9 mouse cellular contexts compared by ENCODE assay signal in the genomic region with DNA sequence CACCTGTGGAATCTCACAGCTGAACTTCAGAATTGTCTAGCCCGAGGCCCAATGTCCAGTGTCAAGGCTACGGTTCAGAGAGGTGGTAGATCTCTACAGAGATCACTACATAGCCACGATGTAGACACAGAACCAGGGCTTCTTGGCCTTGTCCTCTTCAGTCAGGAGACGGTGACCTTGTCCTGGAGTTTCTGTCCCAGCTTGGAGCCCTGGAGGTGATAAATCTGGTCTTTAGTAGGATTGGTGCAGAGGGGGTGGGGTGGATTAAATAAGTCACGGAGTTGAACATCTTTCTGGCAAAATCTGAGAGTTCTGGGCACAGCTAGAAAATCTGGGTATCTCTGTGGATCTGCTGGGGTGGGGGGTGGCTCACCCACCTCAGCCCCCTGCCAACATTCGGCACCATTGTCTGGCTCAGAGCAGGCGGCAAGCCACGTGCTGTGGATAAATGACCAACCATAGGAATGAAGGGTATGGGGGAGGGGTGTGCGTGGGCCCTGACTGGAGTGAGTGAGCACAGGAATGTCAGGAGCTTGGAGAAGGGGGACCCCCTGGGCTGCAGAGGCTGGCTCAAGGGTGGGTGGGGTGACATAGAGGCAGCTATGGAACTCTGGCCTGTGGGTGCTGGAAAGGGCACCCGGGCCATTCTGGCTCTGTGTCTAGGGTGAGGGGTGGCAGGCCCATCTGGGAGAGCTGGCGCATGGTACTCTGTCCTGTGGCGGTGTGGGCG. TPM values are rescaled to one million over a fixed set of nuclear protein-coding genes. Genes with fewer than 3 reads are reported as not detected.
A peak's percentile ranks its signal among the peaks of the same experiment; 100 is the strongest.
DNase-seq lines count a peak whose midpoint lies in the region; ATAC-seq and TF ChIP-seq lines count a peak whose summit lies in the region.
"Had no signal": no experiment of that assay in that cellular context is flagged by ENCODE, and none has a peak within 500 bp of the region (broad histone marks: within the 10 kb centered on the region; RNA-seq: fewer than 3 reads in every experiment).

No protein-coding gene starts in this region.

- 66% methylated on average over 13 of the region's 13 CpGs for WGBS in liver, embryonic 16.5 days (ENCODE audit: insufficient replicate concordance)
- WGBS in liver, embryonic 11.5 days, result 70% methylated on average over 13 of the region's 13 CpGs
- WGBS in small intestine, adult 2 months, result 72% methylated on average over 13 of the region's 13 CpGs
- WGBS in forebrain, embryonic 13.5 days, result 74% methylated on average over 13 of the region's 13 CpGs

- peak; percentile 24; the same call in 1 of the 2 replicates for ATAC-seq in liver, embryonic 16.5 days (ENCODE audit: low read depth)
- ATAC-seq in liver, embryonic 11.5 days (replicated peaks; ENCODE audit: low FRiP score), result no peak
- no peak for ATAC-seq in forebrain, embryonic 13.5 days

- peak; percentile 74 to 75 for DNase-seq in adrenal gland, adult (ENCODE audit: inconsistent age in 2 of 2, low spot score in 1 of 2)
- DNase-seq in adrenal gland, postnatal 10 days, result no peak
- DNase-seq in liver, embryonic 11.5 days (ENCODE audit: low spot score), result no peak
- peak; percentile 82 for DNase-seq in kidney, postnatal 10 days
- DNase-seq in thymus, postnatal 36 days, result no peak

- H3K27ac ChIP-seq in liver, embryonic 16.5 days (ENCODE audit: low read length), result no peak overlapping the region
- no peak overlapping the region for H3K27ac ChIP-seq in liver, embryonic 11.5 days (ENCODE audit: low read depth, low read length)
- 0 out of 2 replicates have a peak overlapping the region, but pooled peaks have one; percentile 3 for H3K27ac ChIP-seq in small intestine, adult 2 months (ENCODE audit: insufficient read depth, low read depth, low read length)
- H3K27ac ChIP-seq in forebrain, embryonic 13.5 days, result no peak overlapping the region

- TF ChIP-seq CTCF in small intestine, adult 2 months (IDR thresholded peaks at IDR 0.05; ENCODE audit: extremely low read depth, insufficient read length, insufficient replicate concordance, low read depth, low read length), result no peak

- H3K27me3 ChIP-seq in liver, embryonic 16.5 days (ENCODE audit: control insufficient read depth, insufficient read depth, low read depth, low read length), result no peaks in the 10 kb centered on the region
- H3K27me3 ChIP-seq in liver, embryonic 11.5 days (replicated peaks; ENCODE audit: control insufficient read depth, insufficient read depth, low read length), result no peaks in the 10 kb centered on the region
- no peaks in the 10 kb centered on the region for H3K27me3 ChIP-seq in small intestine, adult 2 months (ENCODE audit: control insufficient read depth, insufficient read depth, low read length)
- H3K27me3 ChIP-seq in forebrain, embryonic 13.5 days, result no peaks in the 10 kb centered on the region

- H3K9me3 ChIP-seq in liver, embryonic 16.5 days (replicated peaks; ENCODE audit: control insufficient read depth, low read length), result no peaks in the 10 kb centered on the region
- no peaks in the 10 kb centered on the region for H3K9me3 ChIP-seq in liver, embryonic 11.5 days (ENCODE audit: control insufficient read depth, low read length)
- no peaks in the 10 kb centered on the region for H3K9me3 ChIP-seq in forebrain, embryonic 13.5 days (replicated peaks)
- H3K9me3 ChIP-seq: heart, embryonic 13.5 days had no signal

- H3K9ac ChIP-seq in liver, embryonic 16.5 days (ENCODE audit: low read depth, low read length), result no peak overlapping the region
- no peak overlapping the region for H3K9ac ChIP-seq in liver, embryonic 11.5 days (ENCODE audit: low read depth, low read length)
- no peak overlapping the region for H3K9ac ChIP-seq in forebrain, embryonic 13.5 days
- H3K9ac ChIP-seq: heart, embryonic 13.5 days had no signal

- no peak overlapping the region for H3K4me3 ChIP-seq in liver, embryonic 16.5 days (ENCODE audit: low read depth, low read length)
- H3K4me3 ChIP-seq in liver, embryonic 11.5 days (ENCODE audit: low read depth, low read length), result no peak overlapping the region
- H3K4me3 ChIP-seq in small intestine, adult 2 months (ENCODE audit: low read depth, low read length), result no peak overlapping the region
- no peak overlapping the region for H3K4me3 ChIP-seq in forebrain, embryonic 13.5 days
- H3K4me3 ChIP-seq: heart, embryonic 13.5 days had no signal

- H3K4me2 ChIP-seq in liver, embryonic 16.5 days (ENCODE audit: low read depth, low read length), result no peak overlapping the region
- H3K4me2 ChIP-seq in liver, embryonic 11.5 days, result no peak overlapping the region
- H3K4me2 ChIP-seq in forebrain, embryonic 13.5 days, result no peak overlapping the region
- H3K4me2 ChIP-seq: heart, embryonic 13.5 days had no signal

- H3K36me3 ChIP-seq in liver, embryonic 16.5 days (ENCODE audit: control insufficient read depth, insufficient read depth), result no peaks in the 10 kb centered on the region
- H3K36me3 ChIP-seq in liver, embryonic 11.5 days (ENCODE audit: control insufficient read depth, insufficient read depth, low read length), result no peaks in the 10 kb centered on the region
- H3K36me3 ChIP-seq in small intestine, adult 2 months (ENCODE audit: control insufficient read depth, insufficient read depth, low read length), result no peaks in the 10 kb centered on the region
- no peaks in the 10 kb centered on the region for H3K36me3 ChIP-seq in forebrain, embryonic 13.5 days (ENCODE audit: poor library complexity, severe bottlenecking)
- H3K36me3 ChIP-seq: heart, embryonic 13.5 days had no signal

- TF ChIP-seq POLR2A in small intestine, adult 2 months (IDR thresholded peaks at IDR 0.05; ENCODE audit: low read depth, low read length), result no peak

- peaks cover 2% of the 10 kb centered on the region for H3K4me1 ChIP-seq in liver, embryonic 16.5 days (ENCODE audit: control insufficient read depth, low read depth, low read length)
- H3K4me1 ChIP-seq in liver, embryonic 11.5 days (replicated peaks; ENCODE audit: control insufficient read depth, insufficient read depth, low read length), result peaks cover 6% of the 10 kb centered on the region
- H3K4me1 ChIP-seq in small intestine, adult 2 months (ENCODE audit: control insufficient read depth, insufficient read depth, insufficient read length, low read length), result peaks cover 7% of the 10 kb centered on the region; the same call in 1 of the 2 replicates
- H3K4me1 ChIP-seq in forebrain, embryonic 13.5 days, result peaks cover 36% of the 10 kb centered on the region

RNA-seq across cellular contexts. Expression of a gene that starts 32.8 kb away (rescaled TPM):
- 10 to 100 TPM; 31.3 to 48.5 TPM for total RNA-seq in adrenal gland, postnatal 10 days (2021)
- polyA plus RNA-seq in liver, embryonic 16.5 days (2015; fragmentation: Nextera tagmentation; extraction: Ambion mirVana), result 3.0 and 4.4 TPM in 2 replicates
- 3.2 and 4.1 TPM in 2 replicates for polyA plus RNA-seq in liver, embryonic 11.5 days (2014; fragmentation: Nextera tagmentation; extraction: Ambion mirVana)
- polyA plus RNA-seq in small intestine, adult 2 months (2012; rRNA removed), result 48.4 and 141 TPM in 2 replicates
- 11.8 and 16.5 TPM in 2 replicates for polyA plus RNA-seq in forebrain, embryonic 13.5 days (2015; fragmentation: Nextera tagmentation; extraction: Ambion mirVana)

Comparison
In these comparisons a context has a peak if more than half of its experiments do, and no peak if none do; other contexts are left out.
1. DNase-seq: peak in adrenal gland, adult (2 of 2) and kidney, postnatal 10 days (single experiment); none in adrenal gland, postnatal 10 days (single experiment), liver, embryonic 11.5 days (single experiment) and thymus, postnatal 36 days (0 of 2).